ENCODE assay signal across 17 mouse cellular contexts in genomic region chr19:47242227-47242626, GRCm38 (mm10).
"Had no signal": no experiment of that assay in that cellular context is flagged by ENCODE, and none has a peak within 500 bp of the region (broad histone marks: within the 10 kb centered on the region; RNA-seq: fewer than 3 reads in every experiment).

No protein-coding gene starts in this region.

- H3K36me3 ChIP-seq: midbrain, embryonic 13.5 days; midbrain, embryonic 15.5 days; neural tube, embryonic 13.5 days; neural tube, embryonic 15.5 days had no signal

- ATAC-seq: midbrain, embryonic 13.5 days; midbrain, embryonic 15.5 days had no signal

- DNase-seq: lung, adult 18-20 months; lung, embryonic 14.5 days; lung, postnatal 10 days; lung, postnatal 4 days; retina, postnatal 1 day; right cerebral cortex, adult 18-20 months; right cerebral cortex, postnatal 25 days; right cerebral cortex, postnatal 4 days; spleen, adult 18-20 months; thymus, adult 18-20 months; thymus, postnatal 14 days; thymus, postnatal 36 days had no signal

- H3K4me1 ChIP-seq: midbrain, embryonic 15.5 days; neural tube, embryonic 13.5 days; neural tube, embryonic 15.5 days had no signal

- H3K4me3 ChIP-seq: megakaryocyte, embryonic 14.5 days; midbrain, embryonic 13.5 days; midbrain, embryonic 15.5 days; neural tube, embryonic 13.5 days; neural tube, embryonic 15.5 days had no signal

- H3K27ac ChIP-seq: midbrain, embryonic 13.5 days; midbrain, embryonic 15.5 days; neural tube, embryonic 13.5 days; neural tube, embryonic 15.5 days had no signal
